Mouse (Mus musculus) gastrocnemius, adult 18-20 months (tissue): ENCODE measurements around the gene Agtrap. TPM values are rescaled to one million over a fixed set of nuclear protein-coding genes. Genes with fewer than 3 reads are reported as not detected.
"Not testable (repeated sequence)": the region's sequence is repeated elsewhere in the genome, so short reads cannot be mapped to it uniquely, and the experiment has no call there.

Experiments
- DNase-seq: peaks from one replicate; pipeline ENCODE4 v3.0.0; 2021; ENCODE audit warnings: low spot score
- long read RNA-seq, 2 experiments: library from polyadenylated mRNA; stranded (forward); transcript quantifications; one replicate each; pipeline ENCODE4 v2.0.0; 2021
- total RNA-seq, 2 experiments: library from RNA; stranded (reverse); gene quantifications; 2 replicates each; pipeline ENCODE4 v1.2.3; 2021

Agtrap gene
- total RNA-seq: 10 to 100 TPM in 1 of 2 experiments, 1 to 10 TPM in 1; 9.3 to 12.8 TPM
- long read RNA-seq, experiment 1, partial matches to known transcripts: 0 of 7 reads
- long read RNA-seq, experiment 1, other reads (novel, unspliced or antisense): 4 of 7 reads
- long read RNA-seq, experiment 2, transcript Agtrap-201 (5 exons, 3,996 nt): major isoform, 11 of 17 reads
- long read RNA-seq, experiment 2, partial matches to known transcripts: 1 of 17 reads
- long read RNA-seq, experiment 2, other reads (novel, unspliced or antisense): 5 of 17 reads

DNA sequence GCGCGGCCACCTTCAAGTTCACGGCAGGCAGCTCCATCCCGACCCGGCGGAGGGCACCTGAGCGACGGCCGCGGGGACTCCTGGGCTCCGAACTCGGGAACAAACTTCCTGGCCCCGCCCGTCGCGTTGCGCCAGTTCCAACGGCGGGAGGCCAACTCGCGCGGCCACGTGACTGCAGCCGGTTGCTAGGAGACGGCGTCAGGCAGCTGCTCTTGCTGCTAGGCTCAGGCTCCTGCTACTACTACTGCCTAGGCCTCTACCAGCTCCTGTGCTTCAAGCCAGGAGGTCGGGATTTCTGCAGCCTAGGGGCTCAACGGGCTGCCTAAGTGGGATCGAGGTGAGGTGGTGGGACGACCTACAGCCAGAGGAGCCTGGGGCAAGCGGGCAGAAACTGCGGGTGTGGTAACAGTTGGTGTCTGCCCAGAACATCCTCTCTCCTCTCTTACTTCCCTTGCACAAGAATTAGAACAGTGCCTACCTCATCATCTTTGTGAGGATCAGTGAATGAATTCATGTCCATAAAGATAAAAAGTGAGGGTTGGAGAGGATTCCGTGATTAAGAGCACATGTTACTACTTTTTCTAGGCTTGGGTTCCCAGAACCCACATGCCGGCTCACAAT is at the start of gene Agtrap:
Gene Agtrap, minus strand, starts transcription at position 125 of the 621 bp plus-strand sequence.
- peak; percentile 96 for DNase-seq

DNA sequence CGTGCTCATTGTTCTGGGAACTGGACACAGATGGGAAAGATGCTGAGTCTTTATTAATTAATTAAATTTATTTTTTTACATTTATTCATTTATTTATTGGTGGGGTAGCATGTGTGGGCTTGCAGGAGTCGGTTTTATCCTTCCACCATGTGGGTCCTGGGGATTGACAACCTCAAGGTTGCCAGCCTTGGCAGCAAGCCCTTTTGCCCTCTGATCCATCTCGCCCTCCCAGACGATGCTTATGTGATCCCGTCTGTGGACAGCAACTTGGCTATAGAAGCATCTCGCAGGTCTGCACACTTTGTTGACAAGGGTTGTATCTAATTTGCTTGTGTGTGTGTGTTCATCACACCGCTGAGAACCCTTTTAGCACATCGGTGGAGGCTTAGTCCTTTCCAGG is 49.7 kb upstream of the Agtrap start:
- no peak for DNase-seq

GRCm38 (mm10) chr4:148134988-148135387 is 47.2 kb upstream of the Agtrap start:
- DNase-seq: no peak

DNA sequence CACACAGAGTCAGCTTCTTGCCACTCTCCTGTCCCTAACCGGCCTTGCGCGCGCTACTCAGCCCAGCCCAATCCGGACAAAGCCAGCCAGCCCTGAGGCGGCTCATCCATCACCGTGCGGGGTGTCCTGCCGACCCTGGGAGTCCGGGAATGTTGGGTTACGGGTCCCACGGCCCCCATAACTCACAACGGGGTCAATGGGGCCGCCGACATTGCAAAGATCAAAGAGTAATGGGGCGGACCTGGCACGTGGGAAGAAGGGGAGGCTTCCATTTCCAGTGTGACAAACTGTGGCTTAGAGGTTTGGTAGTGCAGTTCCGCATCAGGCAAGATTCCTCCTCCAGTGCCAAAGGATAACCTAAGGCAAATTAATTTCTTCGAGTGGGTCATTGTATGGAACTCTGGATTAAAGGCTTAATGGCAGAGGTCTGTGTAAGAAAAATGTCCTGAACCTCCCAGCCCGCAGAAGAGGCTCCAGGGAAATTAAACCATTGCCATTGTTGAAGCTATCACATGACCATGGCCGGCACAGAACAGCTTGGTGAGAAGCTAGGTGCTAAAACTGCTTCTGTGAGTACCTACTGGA is 43.8 kb upstream of the Agtrap start:
- DNase-seq: no peak

DNA sequence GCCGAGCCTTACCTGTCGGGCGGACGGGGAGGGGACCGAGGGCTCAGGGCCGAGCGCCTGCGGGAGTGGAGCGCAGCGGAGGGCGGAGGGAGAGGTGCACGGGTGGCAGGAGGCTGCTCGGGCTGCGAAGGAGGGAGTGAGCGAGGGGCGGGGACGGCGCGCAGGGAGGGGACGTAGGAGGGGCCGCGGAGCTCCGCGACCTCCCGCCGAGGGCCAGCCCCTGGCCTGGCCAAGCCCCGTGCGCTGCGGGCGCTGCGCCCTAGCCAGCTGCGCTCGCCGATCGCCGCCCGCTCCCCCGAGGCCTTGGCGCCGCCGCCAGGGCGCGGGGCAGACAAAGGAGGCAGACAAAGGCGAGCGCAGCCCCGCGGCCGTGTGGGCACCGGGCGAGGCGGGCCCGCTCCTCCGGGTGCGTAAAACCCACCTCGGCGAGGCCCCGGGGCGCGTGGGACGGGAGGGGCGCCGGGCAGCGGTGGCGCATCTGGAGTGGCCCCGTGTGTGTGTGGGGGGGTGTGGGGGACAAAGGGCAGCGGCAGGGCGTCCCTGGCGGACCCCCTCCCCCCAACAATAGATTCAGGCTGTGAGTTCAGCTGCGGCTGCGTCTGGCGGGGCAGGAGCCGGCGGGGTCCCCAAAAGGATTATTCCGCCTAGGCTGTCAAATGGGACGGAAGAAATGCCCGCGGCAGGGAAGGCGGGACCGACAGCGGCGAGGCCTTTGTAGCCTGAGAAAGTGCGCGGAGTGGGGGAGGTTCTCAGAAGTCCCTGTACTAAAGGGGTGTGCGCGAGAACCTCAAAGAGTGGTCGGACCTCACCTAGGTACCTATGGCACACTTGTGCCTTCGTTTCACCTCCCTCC is 43.0 kb upstream of the Agtrap start, which contains the start of gene Draxin:
Gene Draxin, minus strand, starts transcription at position 138 of the 853 bp plus-strand sequence.
- no peak for DNase-seq

DNA sequence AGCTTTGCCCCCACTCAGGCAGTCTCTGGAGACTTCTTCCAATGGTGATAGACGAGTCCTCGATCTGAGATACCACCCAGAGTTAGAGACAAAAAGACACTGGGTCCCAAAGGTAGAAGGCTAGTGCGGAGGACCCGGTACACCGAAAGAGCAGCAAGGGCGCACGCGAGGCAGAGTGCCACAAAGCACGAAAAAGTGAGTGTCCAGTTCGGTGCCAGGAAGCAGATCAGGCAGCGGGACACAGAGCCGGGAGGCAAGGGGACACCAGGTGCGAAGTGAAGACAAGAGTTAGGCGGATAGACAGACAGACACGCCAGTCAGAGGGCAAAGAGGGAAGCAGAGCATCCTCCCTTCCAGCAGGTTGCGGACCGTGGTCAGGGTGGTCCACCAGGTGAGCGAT is 42.3 kb upstream of the Agtrap start, which contains the start of gene Mad2l2:
Gene Mad2l2, plus strand, starts transcription at position 252 of the 400 bp plus-strand sequence.
- no peak for DNase-seq

GRCm38 (mm10) chr4:148128672-148129071 is 40.8 kb upstream of the Agtrap start:
- no peak for DNase-seq

GRCm38 (mm10) chr4:148128241-148128640 is 40.4 kb upstream of the Agtrap start:
- DNase-seq: no peak

- DNase-seq: no peak
These were observed 34.8 kb upstream of the Agtrap start for GRCm38 (mm10) chr4:148122694-148123066.

DNA sequence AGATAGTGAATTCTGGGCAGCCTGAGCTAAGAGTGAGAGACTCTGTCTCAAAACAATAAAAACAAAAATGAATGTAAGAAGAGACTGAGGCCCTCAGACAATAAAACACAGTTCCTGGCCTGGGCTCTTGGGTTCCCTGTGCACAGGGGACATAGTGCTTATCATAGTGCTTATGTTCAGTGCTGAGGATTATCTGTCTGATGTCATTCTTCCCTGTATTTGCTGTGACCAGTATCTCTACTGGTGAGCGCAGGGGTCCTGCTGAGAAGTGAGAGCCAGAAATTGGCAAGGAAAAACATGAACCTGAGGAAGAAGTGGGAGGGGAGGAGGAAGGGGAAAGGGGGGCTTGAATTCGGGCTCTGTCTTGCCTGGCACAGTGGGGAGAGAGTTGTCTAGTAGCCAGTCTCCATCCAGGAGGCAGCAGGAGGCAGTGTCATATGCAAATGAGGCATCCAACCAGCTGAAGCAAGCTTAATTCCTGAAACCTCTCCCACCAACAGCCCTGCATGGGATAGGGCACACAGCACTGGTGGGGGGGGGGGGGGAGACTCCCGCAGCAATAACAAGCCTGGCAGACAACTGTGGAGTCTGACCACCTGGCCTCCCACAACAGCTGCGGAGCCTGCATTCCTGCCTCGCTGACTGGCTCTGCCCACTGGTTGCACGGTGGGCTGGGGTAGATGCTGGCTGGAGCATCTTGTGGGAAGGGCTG is 34.3 kb upstream of the Agtrap start:
- no peak for DNase-seq

- DNase-seq: no peak
These were observed 33.5 kb upstream of the Agtrap start for GRCm38 (mm10) chr4:148121362-148121761.

DNA sequence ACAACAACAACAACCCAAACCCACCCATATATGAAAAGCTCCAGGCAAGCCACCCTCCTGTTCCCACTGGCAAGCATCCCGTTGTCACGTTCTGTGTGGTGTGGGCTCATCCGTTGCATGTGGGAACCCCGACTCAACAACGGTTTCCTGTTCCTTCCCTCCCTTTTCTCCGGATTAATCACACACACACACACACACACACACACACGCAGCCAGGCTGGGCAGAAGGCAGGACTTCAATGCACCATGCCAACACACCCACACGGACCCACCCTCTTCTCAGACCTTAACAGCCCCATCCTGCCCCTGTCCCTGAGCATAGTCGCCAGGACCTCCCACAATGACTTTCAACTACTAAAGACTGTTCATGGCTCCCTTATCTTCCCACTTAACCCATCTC is 32.7 kb upstream of the Agtrap start:
- no peak for DNase-seq

DNA sequence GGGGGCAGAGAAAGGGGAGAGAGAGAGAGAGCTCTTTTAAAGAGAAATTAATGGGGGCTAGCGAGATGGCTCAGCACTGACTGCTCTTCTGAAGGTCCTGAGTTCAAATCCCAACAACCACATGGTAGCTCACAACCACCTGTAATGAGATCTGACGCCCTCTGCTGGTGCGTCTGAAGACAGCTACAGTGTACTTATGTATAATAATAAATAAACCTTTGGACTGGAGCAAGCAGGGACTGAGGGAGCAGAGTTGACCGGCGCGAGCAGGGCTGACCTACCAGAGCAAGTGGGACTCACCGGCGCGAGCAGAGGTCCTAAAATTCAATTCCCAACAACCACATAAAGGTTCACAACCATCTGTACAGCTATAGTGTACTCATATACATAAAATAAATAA is 31.7 kb upstream of the Agtrap start:
- DNase-seq: not testable (repeated sequence)

GRCm38 (mm10) chr4:148117392-148117791 is 29.6 kb upstream of the Agtrap start:
- DNase-seq: no peak

- DNase-seq: no peak
These were observed 28.8 kb upstream of the Agtrap start for GRCm38 (mm10) chr4:148116657-148117056.

DNA sequence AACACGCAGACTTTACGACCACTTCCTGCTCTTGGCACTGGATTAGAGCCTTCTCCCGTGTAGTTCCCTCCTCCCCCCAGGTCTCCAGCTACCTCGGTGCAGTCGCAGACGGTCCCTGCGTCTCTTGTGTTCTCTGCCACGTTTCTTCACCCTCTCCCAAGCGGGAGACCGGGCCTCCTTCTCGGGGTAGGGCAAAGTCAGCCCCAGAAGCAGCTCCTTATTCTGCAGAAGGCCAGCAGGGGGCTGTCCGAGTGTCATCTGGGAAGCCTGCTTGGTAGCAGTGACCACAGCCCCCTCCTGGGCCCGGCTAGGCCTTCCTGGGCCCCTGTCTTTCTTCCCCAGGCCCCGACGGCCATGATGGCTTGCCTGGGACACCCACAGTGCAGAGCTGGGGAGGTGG is 27.6 kb upstream of the Agtrap start:
- peak; percentile 29 for DNase-seq

GRCm38 (mm10) chr4:148114758-148115391 is 27.0 kb upstream of the Agtrap start:
- peak; percentile 87 for DNase-seq

GRCm38 (mm10) chr4:148112519-148112918 is 24.7 kb upstream of the Agtrap start:
- no peak for DNase-seq

- DNase-seq: no peak
These were observed 21.4 kb upstream of the Agtrap start for GRCm38 (mm10) chr4:148109215-148109614.

DNA sequence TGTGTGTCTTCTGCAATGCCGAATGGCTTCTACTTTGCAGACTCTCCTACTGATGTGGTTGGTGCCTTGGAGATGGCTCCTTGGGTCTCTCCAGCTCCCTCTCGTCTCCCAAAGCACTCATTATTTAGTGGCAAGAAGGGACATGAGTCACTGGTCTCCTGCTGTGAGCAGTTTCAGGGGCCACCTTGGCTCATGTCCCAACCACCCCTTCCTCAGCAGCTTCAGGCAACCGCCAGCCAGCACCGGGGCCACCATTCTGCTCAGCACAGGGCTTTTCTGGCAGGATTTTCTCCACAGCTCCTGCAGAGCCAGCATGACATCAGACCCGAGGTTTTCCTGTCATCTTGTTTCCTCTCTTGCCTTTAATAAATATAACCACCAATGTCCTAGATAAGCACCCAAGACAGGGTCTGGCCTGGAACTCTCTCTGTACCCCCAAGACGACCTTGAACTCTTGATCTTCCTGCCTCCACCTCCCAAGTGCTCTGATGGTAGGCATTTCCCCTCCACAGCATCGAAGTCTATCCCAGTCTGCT is 20.8 kb upstream of the Agtrap start:
- DNase-seq: no peak
